9 mouse cellular contexts compared by ENCODE assay signal in genomic region chr3:37182415-37183269, GRCm38 (mm10). TPM values are rescaled to one million over a fixed set of nuclear protein-coding genes. Genes with fewer than 3 reads are reported as not detected.
DNase-seq lines count a peak whose midpoint lies in the region; ATAC-seq and TF ChIP-seq lines count a peak whose summit lies in the region.
"Had no signal": no experiment of that assay in that cellular context is flagged by ENCODE, and none has a peak within 500 bp of the region (broad histone marks: within the 10 kb centered on the region; RNA-seq: fewer than 3 reads in every experiment).

No protein-coding gene starts in this region.

- no peak for TF ChIP-seq CTCF in lung, embryonic 14.5 days (IDR thresholded peaks at IDR 0.05; ENCODE audit: low read depth)
- TF ChIP-seq CTCF in lung, adult 2 months (IDR thresholded peaks at IDR 0.05; ENCODE audit: insufficient read depth, low read length), result no peak

- no peaks in the 10 kb centered on the region for H3K9me3 ChIP-seq in lung, embryonic 14.5 days (ENCODE audit: low read depth, low read length)
- no peaks in the 10 kb centered on the region for H3K9me3 ChIP-seq in forebrain, embryonic 11.5 days (ENCODE audit: control insufficient read depth, low read length)
- no peaks in the 10 kb centered on the region for H3K9me3 ChIP-seq in hindbrain, embryonic 16.5 days (ENCODE audit: control insufficient read depth, low read length)
- H3K9me3 ChIP-seq in midbrain, embryonic 14.5 days (ENCODE audit: control insufficient read depth, low read length), result no peaks in the 10 kb centered on the region
- H3K9me3 ChIP-seq: limb, embryonic 12.5 days had no signal

- ATAC-seq in lung, embryonic 14.5 days (ENCODE audit: insufficient read depth), result peak; percentile 71
- ATAC-seq in forebrain, embryonic 11.5 days (replicated peaks; ENCODE audit: low FRiP score), result peak; percentile 67
- peak; percentile 95 for ATAC-seq in hindbrain, embryonic 16.5 days
- ATAC-seq in midbrain, embryonic 14.5 days (ENCODE audit: low FRiP score, low TSS enrichment), result 0 out of 2 replicates have a peak, but pooled peaks have one; percentile 53

- 37% methylated on average over 16 of the region's 16 CpGs for WGBS in lung, embryonic 14.5 days
- 45% methylated on average over 16 of the region's 16 CpGs for WGBS in lung, adult 2 months
- WGBS in forebrain, embryonic 11.5 days, result 36% methylated on average over 16 of the region's 16 CpGs
- WGBS in hindbrain, embryonic 16.5 days, result 26% methylated on average over 16 of the region's 16 CpGs
- WGBS in midbrain, embryonic 14.5 days, result 22% methylated on average over 16 of the region's 16 CpGs

- no peaks in the 10 kb centered on the region for H3K27me3 ChIP-seq in lung, embryonic 14.5 days (ENCODE audit: insufficient read depth, low read length)
- H3K27me3 ChIP-seq in forebrain, embryonic 11.5 days (ENCODE audit: control insufficient read depth, insufficient read depth, low read length), result no peaks in the 10 kb centered on the region
- no peaks in the 10 kb centered on the region for H3K27me3 ChIP-seq in hindbrain, embryonic 16.5 days (replicated peaks; ENCODE audit: control insufficient read depth, insufficient read depth, low read length)
- H3K27me3 ChIP-seq in midbrain, embryonic 14.5 days (ENCODE audit: control insufficient read depth, insufficient read depth, low read length), result no peaks in the 10 kb centered on the region
- H3K27me3 ChIP-seq: limb, embryonic 12.5 days had no signal

- H3K4me3 ChIP-seq in lung, embryonic 14.5 days (ENCODE audit: low read depth, low read length), result no peak overlapping the region
- no peak overlapping the region for H3K4me3 ChIP-seq in lung, adult 2 months (replicated peaks; ENCODE audit: extremely low read depth, low read depth, low read length)
- no peak overlapping the region for H3K4me3 ChIP-seq in forebrain, embryonic 11.5 days (ENCODE audit: low read depth, low read length)
- no peak overlapping the region for H3K4me3 ChIP-seq in hindbrain, embryonic 16.5 days (ENCODE audit: low read length)
- no peak overlapping the region for H3K4me3 ChIP-seq in midbrain, embryonic 14.5 days (replicated peaks; ENCODE audit: low read depth, low read length)
- H3K4me3 ChIP-seq: limb, embryonic 12.5 days had no signal

- H3K36me3 ChIP-seq in lung, embryonic 14.5 days (ENCODE audit: insufficient read depth), result no peaks in the 10 kb centered on the region
- no peaks in the 10 kb centered on the region for H3K36me3 ChIP-seq in forebrain, embryonic 11.5 days (ENCODE audit: control insufficient read depth, insufficient read depth, low read length)
- H3K36me3 ChIP-seq in hindbrain, embryonic 16.5 days (ENCODE audit: control insufficient read depth, insufficient read depth, low read length), result no peaks in the 10 kb centered on the region
- H3K36me3 ChIP-seq in midbrain, embryonic 14.5 days (ENCODE audit: control insufficient read depth, insufficient read depth, low read length), result no peaks in the 10 kb centered on the region
- H3K36me3 ChIP-seq: limb, embryonic 12.5 days had no signal

- H3K4me2 ChIP-seq in lung, embryonic 14.5 days, result no peak overlapping the region
- H3K4me2 ChIP-seq in forebrain, embryonic 11.5 days (ENCODE audit: low read depth, low read length, severe bottlenecking), result no peak overlapping the region
- no peak overlapping the region for H3K4me2 ChIP-seq in hindbrain, embryonic 16.5 days (ENCODE audit: low read length)
- H3K4me2 ChIP-seq in midbrain, embryonic 14.5 days (ENCODE audit: low read length), result no peak overlapping the region
- H3K4me2 ChIP-seq: limb, embryonic 12.5 days had no signal

- peak; percentile 74 for DNase-seq in lung, embryonic 14.5 days
- no peak for DNase-seq in lung, adult 2 months
- DNase-seq in forebrain, embryonic 11.5 days (ENCODE audit: low spot score), result no peak
- DNase-seq in midbrain, embryonic 14.5 days, result peak; percentile 39
- no peak for DNase-seq in MN1 (ENCODE audit: low spot score)
- no peak for DNase-seq in urinary bladder, postnatal 10 days (ENCODE audit: low spot score)
- no peak for DNase-seq in T-cell, adult 2 months (ENCODE audit: low spot score)

- no peak overlapping the region for H3K9ac ChIP-seq in lung, embryonic 14.5 days
- no peak overlapping the region for H3K9ac ChIP-seq in forebrain, embryonic 11.5 days (ENCODE audit: low read length)
- H3K9ac ChIP-seq in hindbrain, embryonic 16.5 days (ENCODE audit: low read depth, low read length), result no peak overlapping the region
- H3K9ac ChIP-seq in midbrain, embryonic 14.5 days (replicated peaks; ENCODE audit: low read length), result no peak overlapping the region
- H3K9ac ChIP-seq: limb, embryonic 12.5 days had no signal

- no peak for TF ChIP-seq POLR2A in lung, adult 2 months (IDR thresholded peaks at IDR 0.05; ENCODE audit: borderline replicate concordance, extremely low read depth, low read depth, low read length)

- H3K27ac ChIP-seq in lung, embryonic 14.5 days (ENCODE audit: low read depth), result 0 out of 2 replicates have a peak overlapping the region, but pooled peaks have one; percentile 26
- H3K27ac ChIP-seq in forebrain, embryonic 11.5 days (ENCODE audit: low read depth, low read length), result 0 out of 2 replicates have a peak overlapping the region, but pooled peaks have one; percentile 31
- peak overlapping the region; percentile 41; the same call in 1 of the 2 replicates for H3K27ac ChIP-seq in hindbrain, embryonic 16.5 days (ENCODE audit: low read depth, low read length)
- no peak overlapping the region for H3K27ac ChIP-seq in midbrain, embryonic 14.5 days (replicated peaks; ENCODE audit: low read depth, low read length)
- H3K27ac ChIP-seq: limb, embryonic 12.5 days had no signal

- no peaks in the 10 kb centered on the region for H3K4me1 ChIP-seq in lung, embryonic 14.5 days (ENCODE audit: insufficient read depth)
- H3K4me1 ChIP-seq in lung, adult 2 months (ENCODE audit: control insufficient read depth, insufficient read depth, low read length), result no peaks in the 10 kb centered on the region; the same call in 1 of the 2 replicates
- H3K4me1 ChIP-seq in forebrain, embryonic 11.5 days (replicated peaks; ENCODE audit: control insufficient read depth, insufficient read depth, low read length), result peaks cover 8% of the 10 kb centered on the region; the same call in 1 of the 2 replicates
- H3K4me1 ChIP-seq in hindbrain, embryonic 16.5 days (ENCODE audit: control insufficient read depth, insufficient read depth, low read depth, low read length), result 0 out of 2 replicates have a peak, but pooled peaks cover 5% of the 10 kb centered on the region
- H3K4me1 ChIP-seq in midbrain, embryonic 14.5 days (ENCODE audit: control insufficient read depth, insufficient read depth, low read length), result no peaks in the 10 kb centered on the region
- H3K4me1 ChIP-seq: limb, embryonic 12.5 days had no signal

RNA-seq across cellular contexts. Expression of gene Il21, which starts 49.8 kb away (rescaled TPM):
- not detected in 2 replicates for polyA plus RNA-seq in lung, embryonic 14.5 days (2014; fragmentation: Nextera tagmentation; extraction: Ambion mirVana)
- not detected in 2 replicates for polyA plus RNA-seq in lung, adult 2 months (2012; rRNA removed)
- polyA plus RNA-seq in forebrain, embryonic 11.5 days (2014; fragmentation: Nextera tagmentation; extraction: Ambion mirVana), result not detected in 2 replicates
- not detected in 2 replicates for polyA plus RNA-seq in hindbrain, embryonic 16.5 days (2015; fragmentation: Nextera tagmentation; extraction: Ambion mirVana)
- polyA plus RNA-seq in midbrain, embryonic 14.5 days (2014; fragmentation: Nextera tagmentation; extraction: Ambion mirVana), result not detected in 2 replicates
- polyA plus RNA-seq: limb, embryonic 12.5 days had no signal

RNA-seq across cellular contexts. Expression of gene Il2, which starts 56.9 kb away (rescaled TPM):
- 0.28 and 0.33 TPM in 2 replicates for polyA plus RNA-seq in lung, embryonic 14.5 days (2014; fragmentation: Nextera tagmentation; extraction: Ambion mirVana)
- polyA plus RNA-seq in lung, adult 2 months (2012; rRNA removed), result not detected in 2 replicates
- polyA plus RNA-seq in forebrain, embryonic 11.5 days (2014; fragmentation: Nextera tagmentation; extraction: Ambion mirVana), result 0.33 and 0.57 TPM in 2 replicates
- 0.24 TPM in 1 of 2 replicates, not detected in the other for polyA plus RNA-seq in hindbrain, embryonic 16.5 days (2015; fragmentation: Nextera tagmentation; extraction: Ambion mirVana)
- polyA plus RNA-seq in midbrain, embryonic 14.5 days (2014; fragmentation: Nextera tagmentation; extraction: Ambion mirVana), result 0.46 and 0.62 TPM in 2 replicates

Comparison
In these comparisons a context has a peak if more than half of its experiments do, and no peak if none do; other contexts are left out.
1. DNase-seq: peak in lung, embryonic 14.5 days (single experiment) and midbrain, embryonic 14.5 days (single experiment); none in lung, adult 2 months (single experiment), forebrain, embryonic 11.5 days (single experiment), MN1 (single experiment), urinary bladder, postnatal 10 days (single experiment) and T-cell, adult 2 months (single experiment).
2. Peak in every context shown above with its lines, with median percentiles within 50 percentile points of each other: ATAC-seq.